Mouse (Mus musculus): Measurements from ENCODE around the gene Pnkp.

Pnkp gene

GRCm38 (mm10) chr7:44851625-44852234, 5.2 kb upstream of the Pnkp start:
- in situ Hi-C loops (cut with MboI, MseI) = loop anchor here (10.0 kb wide), 1 partner anchor 273 kb away; the partner anchor contains the start of genes Rpl13a and Rps11

- in situ Hi-C loops (cut with MboI, MseI) = loop anchor here (10.0 kb wide), 1 partner anchor 272 kb away; the partner anchor contains the start of genes Rpl13a and Rps11
Observed at GRCm38 (mm10) chr7:44852259-44853027, 4.5 kb upstream of the Pnkp start.

DNA sequence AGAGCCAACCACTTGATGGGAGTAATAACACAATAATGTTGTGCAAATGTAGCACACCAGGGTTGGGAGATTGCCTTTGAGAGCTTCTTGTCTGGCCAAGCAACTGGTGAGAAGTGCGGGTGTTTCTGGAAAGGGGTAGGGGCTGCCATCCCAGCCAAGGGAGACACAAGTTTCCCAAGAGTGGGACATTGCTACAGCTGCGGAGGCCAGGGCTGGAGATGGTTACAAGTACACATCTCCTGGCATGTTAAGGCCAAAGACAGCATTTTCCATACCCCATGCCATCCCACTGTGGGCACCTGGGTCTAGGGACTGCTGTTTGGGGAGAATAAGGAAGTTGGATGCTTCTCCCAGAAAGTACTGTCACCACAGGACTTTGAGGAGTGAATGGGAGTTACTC, 3.9 kb upstream of the Pnkp start:
- in situ Hi-C loops (cut with MboI, MseI) = loop anchor here (10.0 kb wide), 1 partner anchor 272 kb away; the partner anchor contains the start of genes Rpl13a and Rps11

- in situ Hi-C loops (cut with MboI, MseI) = loop anchor here (10.0 kb wide), 1 partner anchor 271 kb away; the partner anchor contains the start of genes Rpl13a and Rps11
Observed at GRCm38 (mm10) chr7:44853596-44854355, 3.2 kb upstream of the Pnkp start.

- in situ Hi-C loops (cut with MboI, MseI) = loop anchor here (10.0 kb wide), 1 partner anchor 270 kb away; the partner anchor contains the start of genes Rpl13a and Rps11
Observed at GRCm38 (mm10) chr7:44854356-44855031, 2.4 kb upstream of the Pnkp start.

DNA sequence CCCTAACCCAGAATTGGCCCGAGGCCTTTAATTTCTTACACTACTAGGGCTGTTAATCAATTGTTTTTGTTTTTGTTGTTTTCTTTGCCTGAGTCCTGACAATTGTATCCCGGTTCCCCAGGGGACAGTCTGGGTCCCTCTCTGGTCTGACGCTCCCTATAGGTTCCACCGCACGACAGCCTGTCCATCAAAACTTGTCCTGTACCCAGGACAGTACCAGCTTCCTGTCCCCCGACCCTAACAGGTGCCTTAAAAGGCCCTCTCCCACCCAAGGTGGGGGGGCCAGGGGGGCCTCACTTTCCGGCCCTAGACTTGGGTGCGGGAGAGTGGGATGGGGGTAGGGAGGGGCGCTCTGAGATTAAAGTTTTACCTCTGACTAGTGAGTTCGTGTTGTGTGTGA, 1.9 kb upstream of the Pnkp start:
- in situ Hi-C loops (cut with MboI, MseI) = loop anchor here (10.0 kb wide), 1 partner anchor 270 kb away; the partner anchor contains the start of genes Rpl13a and Rps11

DNA sequence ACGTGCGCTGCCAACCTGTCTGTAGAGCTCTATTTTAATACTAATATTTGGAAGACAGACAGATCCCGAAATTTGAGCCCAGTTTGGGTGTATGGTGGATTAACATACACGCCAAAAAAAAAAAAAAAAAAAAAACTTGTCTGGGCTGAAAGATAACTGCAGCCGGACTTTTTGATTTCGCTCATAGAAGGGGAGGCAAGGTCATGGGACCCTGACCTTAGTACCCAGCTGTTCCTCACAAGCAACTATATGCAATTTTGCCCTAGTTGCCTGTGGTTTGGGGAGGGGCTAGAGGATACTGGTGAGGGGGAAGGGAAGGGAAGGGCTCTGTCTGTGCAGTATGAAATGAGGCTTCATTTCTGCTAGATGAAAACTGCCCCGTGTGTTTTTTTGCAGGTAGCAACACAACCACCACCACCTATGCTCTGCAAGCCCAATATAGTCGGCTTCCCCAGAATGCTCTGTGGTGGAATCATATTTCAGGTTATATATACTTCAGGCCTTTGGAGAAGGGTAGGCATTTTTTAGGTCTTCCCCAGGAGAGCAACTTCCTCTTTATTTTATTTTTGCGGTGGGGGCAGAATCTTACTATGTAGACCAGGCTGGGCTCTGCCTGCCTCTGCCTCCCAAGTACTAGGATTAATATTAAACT, 548 bp upstream of the Pnkp start:
- in situ Hi-C loops (cut with MboI, MseI) = loop anchor here (10.0 kb wide), 1 partner anchor 268 kb away; the partner anchor contains the start of genes Rpl13a and Rps11

DNA sequence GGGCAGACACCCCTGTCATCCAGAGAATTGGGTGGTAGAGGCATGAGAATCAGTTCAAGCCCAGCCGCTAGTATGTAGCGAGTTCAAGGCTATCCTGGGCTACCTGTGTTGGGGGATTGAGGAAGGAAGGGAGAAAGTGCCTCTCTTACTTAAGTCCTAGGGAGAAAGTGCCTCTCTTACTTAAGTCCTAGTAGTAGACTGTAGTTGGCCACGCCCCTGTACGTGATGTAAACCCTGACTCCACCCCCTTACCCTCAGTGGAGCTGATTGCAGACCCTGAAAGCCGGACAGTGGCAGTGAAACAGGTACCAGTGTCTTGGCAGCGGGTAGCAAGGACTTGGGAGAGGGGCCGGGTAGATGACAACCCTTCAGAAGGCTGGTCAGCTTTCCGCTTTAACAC, 966 bp downstream of the Pnkp start:
- in situ Hi-C loops (cut with MboI, MseI) = loop anchor here (10.0 kb wide), 1 partner anchor 267 kb away; the partner anchor contains the start of genes Rpl13a and Rps11

GRCm38 (mm10) chr7:44859896-44860295, 3.0 kb downstream of the Pnkp start:
- in situ Hi-C loops (cut with MboI, MseI) = loop anchor here (10.0 kb wide), 1 partner anchor 265 kb away; the partner anchor contains the start of genes Rpl13a and Rps11

- in situ Hi-C loops (cut with MboI, MseI) = no loop called here
Observed at GRCm38 (mm10) chr7:44860576-44861428, 3.9 kb downstream of the Pnkp start.

- in situ Hi-C loops (cut with MboI, MseI) = no loop called here
Observed at GRCm38 (mm10) chr7:44861429-44861816, 4.5 kb downstream of the Pnkp start.

DNA sequence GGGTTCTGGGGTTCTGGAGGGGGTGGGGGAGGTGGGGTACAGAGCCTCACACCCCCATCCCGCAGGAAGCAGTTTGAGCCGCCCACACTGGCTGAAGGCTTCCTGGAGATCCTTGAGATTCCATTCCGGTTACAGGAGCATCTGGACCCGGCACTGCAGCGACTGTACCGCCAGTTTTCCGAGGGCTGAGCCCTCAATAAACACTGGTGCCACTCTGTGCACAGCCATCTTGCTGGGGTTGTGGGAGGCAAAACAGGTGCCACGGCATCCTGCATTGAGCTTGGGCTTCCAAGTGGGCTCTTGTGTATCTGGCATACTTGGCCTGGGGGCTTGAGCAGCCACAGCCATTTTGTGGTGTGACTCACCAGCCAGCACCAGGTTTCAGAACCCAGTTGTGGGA, 5.5 kb downstream of the Pnkp start:
- in situ Hi-C loops (cut with MboI, MseI) = no loop called here

DNA sequence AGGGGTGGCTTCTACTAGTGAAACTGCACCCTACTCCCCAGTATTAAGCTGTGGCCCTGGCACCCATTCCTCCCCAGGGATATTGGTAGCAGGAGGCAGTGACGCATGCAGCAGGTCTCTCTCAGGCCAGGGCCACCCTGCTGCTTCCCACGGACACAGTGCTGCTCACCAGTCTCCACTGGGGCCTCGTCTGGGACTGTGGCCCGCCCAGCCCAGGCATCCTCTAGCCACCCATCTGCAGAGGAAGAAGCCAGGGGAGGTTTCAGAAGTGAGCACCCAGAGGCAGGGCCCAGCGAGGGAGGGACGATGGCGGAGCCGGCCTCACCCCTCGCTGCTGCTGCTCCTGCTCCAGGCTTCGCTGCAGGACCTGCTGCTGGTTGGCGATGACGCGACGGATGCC, 6.3 kb downstream of the Pnkp start:
- in situ Hi-C loops (cut with MboI, MseI) = no loop called here

- in situ Hi-C loops (cut with MboI, MseI) = no loop called here
Observed at GRCm38 (mm10) chr7:44863982-44864494, 7.1 kb downstream of the Pnkp start.

- in situ Hi-C loops (cut with MboI, MseI) = no loop called here
Observed at GRCm38 (mm10) chr7:44864595-44865542, 7.9 kb downstream of the Pnkp start.

- in situ Hi-C loops (cut with MboI, MseI) = no loop called here
Observed at GRCm38 (mm10) chr7:44866276-44867009, 9.5 kb downstream of the Pnkp start.

DNA sequence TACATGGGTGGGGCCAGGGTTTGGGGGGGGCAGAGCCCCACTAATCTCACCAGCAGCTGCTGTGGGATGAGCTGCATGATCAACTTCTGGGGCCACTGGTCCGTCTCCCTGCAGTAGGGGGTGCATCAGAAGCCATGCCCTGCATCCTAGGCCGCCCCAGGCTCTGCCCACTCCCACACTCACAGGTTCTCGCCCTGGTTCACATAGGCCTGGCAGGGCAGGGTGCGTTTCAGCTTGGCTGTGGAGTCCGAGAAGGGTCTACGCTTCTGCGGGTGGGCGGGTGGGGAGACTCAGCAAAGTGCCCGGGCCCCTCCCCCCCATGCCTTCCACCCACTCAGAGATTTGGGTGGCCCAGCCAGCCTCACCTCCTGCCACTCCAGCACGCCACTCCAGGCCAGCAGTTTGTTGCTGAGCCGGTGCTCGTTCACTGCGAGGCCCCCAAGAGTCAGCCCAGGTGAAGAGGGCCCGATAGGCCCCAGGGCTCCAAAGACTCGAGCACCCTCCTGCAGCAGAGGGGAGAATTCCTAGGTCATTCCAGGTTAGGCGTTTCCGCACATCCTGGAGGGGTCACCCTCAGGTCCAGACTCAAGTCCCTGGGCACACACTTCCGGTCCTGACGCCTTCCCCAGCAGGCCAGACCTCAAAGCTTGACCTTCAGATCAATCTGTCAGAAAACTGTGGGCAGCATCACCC, 10.2 kb downstream of the Pnkp start:
- in situ Hi-C loops (cut with MboI, MseI) = no loop called here

Data from regulatory T cell (primary cell).